Mouse (Mus musculus): ENCODE results near the gene Tnnt3.

DNA sequence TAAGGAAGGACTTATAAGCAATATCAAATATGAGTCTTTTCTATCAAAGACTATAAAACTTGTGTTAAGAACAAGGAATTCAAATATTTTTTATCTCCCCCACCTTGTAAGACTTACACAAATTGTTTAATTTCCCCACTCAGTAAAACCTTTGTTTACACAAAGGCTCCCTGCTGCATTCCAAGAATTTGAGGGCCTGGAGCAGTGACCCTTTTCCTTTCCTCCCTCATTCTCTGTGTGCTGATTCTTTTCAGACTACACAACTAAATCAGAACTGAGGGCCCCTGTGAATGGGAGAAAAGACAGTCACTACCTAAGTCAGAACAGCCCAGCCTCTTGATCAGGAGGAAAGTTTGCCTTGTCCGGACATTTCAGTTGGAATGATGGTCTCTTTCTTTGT lies 43.9 kb upstream of the Tnnt3 start:
- TF ChIP-seq CTCF (IDR thresholded peaks at IDR 0.05; ENCODE audit: borderline replicate concordance, extremely low read depth, insufficient read depth, insufficient read length) (no peak), POLR2A (IDR thresholded peaks at IDR 0.05; ENCODE audit: borderline replicate concordance, extremely low read depth, insufficient read depth, insufficient read length, poor library complexity, severe bottlenecking) (no peak)
